Mouse (Mus musculus): ENCODE measurements around the gene Olfr1359. TPM values are rescaled to one million over a fixed set of nuclear protein-coding genes. Genes with fewer than 3 reads are reported as not detected.
A peak's percentile ranks its signal among the peaks of the same experiment; 100 is the strongest.
"Not testable (repeated sequence)": the region's sequence is repeated elsewhere in the genome, so short reads cannot be mapped to it uniquely, and the experiment has no call there.

Gene Olfr1359
- polyA plus RNA-seq, 1 experiment from 2014 or later, result not detected

DNA sequence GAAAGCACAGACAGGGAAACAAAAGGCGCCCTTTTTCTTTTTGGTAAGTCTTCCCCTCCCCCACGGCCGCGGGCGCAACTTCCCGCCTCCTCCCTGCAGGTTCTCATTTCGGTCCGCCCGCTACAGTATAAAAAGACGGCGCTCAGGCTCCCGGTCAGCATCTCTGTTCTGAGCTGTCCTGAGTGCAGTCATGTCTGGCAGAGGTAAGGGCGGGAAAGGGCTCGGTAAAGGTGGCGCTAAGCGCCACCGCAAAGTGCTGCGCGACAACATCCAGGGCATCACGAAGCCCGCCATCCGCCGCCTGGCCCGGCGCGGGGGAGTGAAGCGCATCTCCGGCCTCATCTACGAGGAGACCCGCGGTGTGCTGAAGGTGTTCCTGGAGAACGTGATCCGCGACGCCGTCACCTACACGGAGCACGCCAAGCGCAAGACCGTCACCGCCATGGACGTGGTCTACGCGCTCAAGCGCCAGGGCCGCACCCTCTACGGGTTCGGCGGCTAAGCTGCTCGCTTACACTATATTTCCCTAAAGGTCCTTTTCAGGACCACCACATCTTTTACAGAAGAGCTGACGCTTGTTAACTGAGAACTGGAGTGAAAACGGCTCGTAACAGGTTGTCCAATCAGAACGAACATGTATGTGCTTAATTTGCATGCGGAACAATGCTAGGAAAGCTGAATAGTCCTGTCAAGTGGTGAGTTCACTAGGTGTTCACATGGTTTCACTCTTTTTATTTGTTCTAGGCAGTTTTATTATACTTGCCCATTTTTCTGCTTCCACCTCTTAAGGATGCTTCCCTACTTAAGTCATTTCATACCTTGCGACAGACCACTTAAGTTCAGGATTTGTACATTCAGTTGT lies 37.2 kb downstream of the Olfr1359 start, which contains the start of gene Hist1h4j:
TSS of gene Hist1h4j (plus strand) at position 159 of the 862 bp plus-strand sequence.
- peak; percentile 94 for DNase-seq (ENCODE audit: low spot score)
- H3K27me3 ChIP-seq (ENCODE audit: low read depth, poor library complexity, severe bottlenecking); H3K36me3 ChIP-seq; H3K9me3 ChIP-seq (replicated peaks): not testable (repeated sequence)
- peaks cover 32% of the 10 kb centered on the region for H3K4me1 ChIP-seq
- peak within 1 kb of the TSS; percentile 60 for H3K4me3 ChIP-seq
- WGBS, result under 1% methylated on average over 52 of the region's 56 CpGs
- H3K27ac ChIP-seq (replicated peaks), result peak within 1 kb of the TSS; percentile 99

DNA sequence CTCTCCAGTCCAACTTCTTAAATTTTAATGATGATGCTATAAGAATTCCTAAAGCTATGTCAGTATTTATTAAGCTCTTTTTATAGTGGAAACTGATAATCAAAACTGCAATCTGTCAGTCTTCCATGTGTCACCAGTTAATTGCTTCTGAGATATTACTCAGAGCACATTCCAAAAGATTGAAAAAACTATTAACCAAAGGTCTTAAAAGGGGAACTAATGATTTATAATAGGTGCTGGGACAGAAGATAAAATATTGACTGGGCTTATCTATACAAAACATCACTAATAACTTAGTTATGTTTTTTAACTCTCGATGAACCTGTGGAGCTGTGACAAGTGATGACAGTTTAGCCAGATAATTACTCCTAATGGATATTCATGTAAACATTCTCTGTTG lies 47.1 kb downstream of the Olfr1359 start:
- WGBS, result 87% methylated on average over 1 of the region's 1 CpGs
- Histone ChIP-seq H3K4me1 (peaks cover 20% of the 10 kb centered on the region), H3K36me3 (no peaks in the 10 kb centered on the region), H3K27me3 (ENCODE audit: low read depth, poor library complexity, severe bottlenecking) (no peaks in the 10 kb centered on the region), H3K9me3 (replicated peaks) (no peaks in the 10 kb centered on the region), H3K4me3 (no peak overlapping the region), H3K27ac (replicated peaks) (no peak overlapping the region)
- no peak for DNase-seq (ENCODE audit: low spot score)

DNA sequence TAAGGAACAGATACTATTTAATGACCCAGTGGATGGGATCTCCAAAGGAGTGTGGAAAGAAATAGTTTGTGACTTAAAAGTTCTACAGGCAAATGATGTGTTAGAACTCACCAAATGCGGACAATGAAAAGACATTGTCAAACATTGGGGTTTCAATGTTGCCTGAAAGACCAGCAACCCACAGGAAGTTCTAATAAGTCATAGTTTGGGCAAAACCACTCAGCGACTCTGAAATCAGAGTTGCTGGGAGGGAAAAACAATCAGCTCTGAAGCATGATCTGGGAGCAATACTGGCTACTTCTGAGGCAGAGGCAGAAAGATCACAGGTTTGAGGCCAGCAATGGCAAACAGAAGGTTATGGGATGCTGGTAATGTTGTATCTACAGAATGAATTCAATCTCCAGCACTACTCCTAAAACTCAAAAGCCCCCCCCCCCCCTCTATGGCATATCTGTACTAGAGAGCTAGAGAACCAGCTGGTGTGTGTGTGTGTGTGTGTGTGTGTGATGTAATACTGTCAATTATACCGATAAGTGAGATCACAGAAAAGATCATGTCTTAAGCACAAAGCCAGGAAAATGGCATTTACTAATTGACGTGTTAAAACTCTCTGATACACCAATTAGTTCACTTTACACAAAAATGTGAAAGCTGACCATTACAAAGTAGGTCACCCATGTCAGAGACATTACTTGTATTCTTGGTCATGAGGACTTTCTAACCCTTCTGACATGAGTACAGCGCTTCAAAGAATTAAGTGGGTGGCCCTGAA lies 51.7 kb downstream of the Olfr1359 start:
- H3K27ac ChIP-seq (replicated peaks), result peak overlapping the region; percentile 91
- H3K4me3 ChIP-seq, result peak overlapping the region; percentile 61
- no peaks in the 10 kb centered on the region for H3K36me3 ChIP-seq
- WGBS, result 6% methylated on average over 5 of the region's 5 CpGs
- no peaks in the 10 kb centered on the region for H3K9me3 ChIP-seq (replicated peaks)
- DNase-seq (ENCODE audit: low spot score), result peak; percentile 58
- H3K27me3 ChIP-seq (ENCODE audit: low read depth, poor library complexity, severe bottlenecking), result no peaks in the 10 kb centered on the region
- H3K4me1 ChIP-seq, result peaks cover 45% of the 10 kb centered on the region

DNA sequence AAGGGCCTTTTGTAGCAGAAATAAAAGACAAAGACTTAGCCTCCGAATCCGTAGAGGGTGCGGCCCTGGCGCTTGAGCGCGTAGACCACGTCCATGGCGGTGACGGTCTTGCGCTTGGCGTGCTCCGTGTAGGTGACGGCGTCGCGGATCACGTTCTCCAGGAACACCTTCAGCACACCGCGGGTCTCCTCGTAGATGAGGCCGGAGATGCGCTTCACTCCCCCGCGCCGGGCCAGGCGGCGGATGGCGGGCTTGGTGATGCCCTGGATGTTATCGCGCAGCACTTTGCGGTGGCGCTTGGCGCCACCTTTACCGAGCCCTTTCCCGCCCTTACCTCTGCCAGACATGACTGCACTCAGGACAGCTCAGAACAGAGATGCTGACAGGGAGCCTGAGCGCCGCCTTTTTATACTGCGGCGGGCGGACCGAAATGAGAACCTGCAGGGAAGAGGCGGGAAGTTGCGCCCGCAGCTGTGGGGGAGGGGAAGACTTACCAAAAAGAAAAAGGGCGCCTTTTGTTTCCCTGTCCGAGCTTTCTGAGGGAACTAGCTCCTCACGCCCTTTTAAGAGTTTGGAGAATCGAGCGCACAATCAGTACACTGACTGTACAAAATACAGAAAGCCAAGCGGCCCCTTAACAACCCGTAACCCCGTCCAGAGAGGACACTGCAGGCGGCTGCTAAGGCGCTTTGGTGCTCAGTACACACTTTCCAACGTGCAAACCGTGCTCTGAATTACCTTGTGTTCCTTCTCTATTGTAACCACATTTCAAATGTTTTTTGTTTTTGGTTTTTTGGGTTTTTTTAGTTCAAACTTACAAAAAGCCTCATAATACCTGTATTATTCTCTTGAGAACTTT lies 52.5 kb downstream of the Olfr1359 start, which contains the start of gene Hist1h4k:
TSS of gene Hist1h4k (minus strand) at position 347 of the 859 bp plus-strand sequence.
- DNase-seq (ENCODE audit: low spot score), result peak; percentile 94
- H3K9me3 ChIP-seq (replicated peaks); H3K36me3 ChIP-seq; H3K27me3 ChIP-seq (ENCODE audit: low read depth, poor library complexity, severe bottlenecking): not testable (repeated sequence)
- H3K4me1 ChIP-seq, result peaks cover 53% of the 10 kb centered on the region
- peak within 1 kb of the TSS; percentile 91 for H3K27ac ChIP-seq (replicated peaks)
- H3K4me3 ChIP-seq, result peak within 1 kb of the TSS; percentile 61
- WGBS, result under 1% methylated on average over 49 of the region's 56 CpGs

DNA sequence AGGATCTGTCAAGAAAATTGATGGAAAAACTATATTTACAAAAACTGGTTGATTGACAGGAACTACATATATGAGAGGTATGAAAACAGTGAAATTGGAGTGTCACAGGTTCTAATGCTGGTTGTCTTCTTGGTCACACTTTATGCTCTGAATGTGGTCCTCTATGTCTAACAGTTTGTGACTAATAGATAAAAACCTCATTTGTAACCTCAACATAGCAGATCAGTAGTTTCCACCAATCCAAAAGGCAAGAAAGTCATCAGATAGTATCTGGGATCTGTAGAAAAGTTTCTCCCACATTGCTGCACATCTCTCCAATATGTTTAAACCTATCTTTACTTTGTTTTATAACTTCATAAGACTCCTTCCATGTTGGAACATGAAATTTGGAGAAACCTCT lies 53.5 kb downstream of the Olfr1359 start:
- Histone ChIP-seq H3K9me3 (replicated peaks) (no peaks in the 10 kb centered on the region), H3K27ac (replicated peaks) (peak overlapping the region; percentile 91), H3K36me3 (no peaks in the 10 kb centered on the region), H3K27me3 (ENCODE audit: low read depth, poor library complexity, severe bottlenecking) (no peaks in the 10 kb centered on the region), H3K4me1 (peaks cover 60% of the 10 kb centered on the region), H3K4me3 (no peak overlapping the region)
- DNase-seq (ENCODE audit: low spot score), result no peak

DNA sequence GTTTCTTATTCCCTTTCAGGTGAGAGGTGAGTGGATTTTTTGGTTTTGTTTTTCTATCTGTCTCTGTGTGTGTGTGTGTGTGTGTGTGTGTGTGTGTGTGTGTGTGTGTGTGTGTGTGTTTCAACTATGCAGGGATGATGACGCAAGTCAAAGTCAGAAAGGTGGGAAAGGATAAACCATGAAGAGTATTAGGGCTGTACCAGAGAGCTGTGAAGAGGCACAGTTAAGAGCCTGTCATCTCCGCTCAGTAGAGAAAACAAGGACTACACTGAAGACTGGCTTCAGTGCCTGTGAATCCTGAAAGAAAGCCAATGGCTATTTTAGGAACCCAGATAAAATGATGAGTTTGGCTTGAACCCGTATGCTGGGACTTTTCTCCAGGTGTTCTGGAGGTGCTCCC lies 53.9 kb downstream of the Olfr1359 start:
- Histone ChIP-seq H3K36me3 (no peaks in the 10 kb centered on the region), H3K27me3 (ENCODE audit: low read depth, poor library complexity, severe bottlenecking) (no peaks in the 10 kb centered on the region), H3K27ac (replicated peaks) (peak overlapping the region; percentile 91), H3K9me3 (replicated peaks) (no peaks in the 10 kb centered on the region), H3K4me1 (peaks cover 60% of the 10 kb centered on the region), H3K4me3 (peak overlapping the region; percentile 58; the same call in 1 of the 2 replicates)
- WGBS, result 78% methylated on average over 3 of the region's 3 CpGs
- peak; percentile 20 for DNase-seq (ENCODE audit: low spot score)

DNA sequence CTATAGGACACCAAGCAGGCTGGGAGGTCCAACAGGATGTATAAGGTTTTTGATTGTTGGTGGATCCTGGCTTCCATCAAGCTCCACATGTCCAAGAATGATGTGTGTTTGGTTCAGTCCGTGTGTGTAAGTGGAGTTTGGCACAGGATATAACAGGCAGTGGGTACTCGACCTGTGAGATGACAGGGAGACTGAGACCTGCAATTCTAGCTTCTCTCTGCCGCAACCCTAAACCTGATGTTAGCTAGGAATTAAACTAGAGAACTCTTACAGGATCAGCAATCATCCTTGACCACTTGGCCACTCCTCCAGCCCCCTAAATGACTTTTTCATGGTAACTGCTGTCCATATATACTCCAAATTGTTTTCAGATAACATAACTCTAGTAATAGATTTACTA lies 54.4 kb downstream of the Olfr1359 start:
- Histone ChIP-seq H3K27me3 (ENCODE audit: low read depth, poor library complexity, severe bottlenecking) (no peaks in the 10 kb centered on the region), H3K9me3 (replicated peaks) (no peaks in the 10 kb centered on the region), H3K27ac (replicated peaks) (peak overlapping the region; percentile 91), H3K36me3 (no peaks in the 10 kb centered on the region), H3K4me1 (peaks cover 59% of the 10 kb centered on the region), H3K4me3 (peak overlapping the region; percentile 58)
- peak; percentile 33 for DNase-seq (ENCODE audit: low spot score)
- WGBS, result 50% methylated on average over 3 of the region's 3 CpGs

DNA sequence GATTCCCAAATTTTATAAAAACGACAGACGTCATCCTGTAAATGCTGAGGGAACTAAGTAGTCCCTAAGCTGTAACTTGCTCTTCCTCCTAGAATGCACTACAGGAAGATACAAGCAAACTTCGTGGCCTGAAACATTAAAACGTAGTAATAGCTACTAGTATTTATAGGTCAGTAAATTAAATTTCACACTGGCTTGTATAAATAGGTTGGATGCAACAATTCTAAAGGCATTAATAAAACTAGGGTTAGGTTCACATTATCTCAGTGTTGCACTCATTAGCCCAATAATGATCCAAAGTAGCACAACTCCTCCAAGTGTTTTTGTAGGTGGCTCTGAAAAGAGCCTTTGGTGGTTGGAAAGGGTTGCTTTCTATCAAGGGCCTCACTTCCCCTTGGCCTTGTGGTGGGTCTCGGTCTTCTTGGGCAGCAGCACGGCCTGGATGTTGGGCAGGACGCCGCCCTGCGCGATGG lies 55.2 kb downstream of the Olfr1359 start:
- no peaks in the 10 kb centered on the region for H3K9me3 ChIP-seq (replicated peaks)
- DNase-seq (ENCODE audit: low spot score), result no peak
- H3K27me3 ChIP-seq (ENCODE audit: low read depth, poor library complexity, severe bottlenecking), result no peaks in the 10 kb centered on the region
- no peaks in the 10 kb centered on the region for H3K36me3 ChIP-seq
- peak overlapping the region; percentile 58 for H3K4me3 ChIP-seq
- H3K27ac ChIP-seq (replicated peaks), result peak overlapping the region; percentile 91
- WGBS, result 5% methylated on average over 10 of the region's 10 CpGs
- H3K4me1 ChIP-seq, result peaks cover 54% of the 10 kb centered on the region

DNA sequence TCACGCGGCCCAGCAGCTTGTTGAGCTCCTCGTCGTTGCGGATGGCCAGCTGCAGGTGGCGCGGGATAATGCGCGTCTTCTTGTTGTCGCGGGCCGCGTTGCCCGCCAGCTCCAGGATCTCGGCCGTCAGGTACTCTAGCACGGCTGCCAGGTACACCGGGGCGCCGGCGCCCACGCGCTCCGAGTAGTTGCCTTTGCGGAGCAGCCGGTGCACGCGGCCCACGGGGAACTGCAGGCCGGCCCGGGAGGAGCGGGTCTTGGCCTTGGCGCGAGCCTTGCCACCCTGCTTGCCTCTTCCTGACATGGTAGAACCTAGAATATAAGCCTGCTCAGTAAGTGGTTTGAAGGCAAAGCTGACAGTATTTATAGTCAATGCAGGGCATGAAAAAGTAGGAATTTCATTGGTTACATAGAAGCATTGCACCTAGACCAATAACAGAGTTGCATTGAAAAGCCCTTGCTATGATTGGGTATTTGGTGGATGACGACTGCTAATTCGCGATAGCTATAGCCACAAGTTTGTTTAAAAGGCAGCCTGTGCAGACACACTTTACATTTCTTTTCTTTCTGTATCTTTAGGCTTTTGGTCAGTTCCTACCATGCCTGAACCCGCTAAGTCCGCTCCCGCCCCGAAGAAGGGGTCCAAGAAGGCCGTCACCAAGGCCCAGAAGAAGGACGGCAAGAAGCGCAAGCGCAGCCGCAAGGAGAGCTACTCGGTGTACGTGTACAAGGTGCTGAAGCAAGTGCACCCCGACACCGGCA lies 55.8 kb downstream of the Olfr1359 start, which contains the start of the genes Hist1h2ak and Hist1h2bn:
TSS of gene Hist1h2ak (minus strand) at position 304 of the 762 bp plus-strand sequence.
TSS of gene Hist1h2bn (plus strand) at position 600 of the 762 bp plus-strand sequence.
- H3K4me1 ChIP-seq, result peaks cover 49% of the 10 kb centered on the region
- WGBS, result 0% methylated on average over 39 of the region's 50 CpGs
- H3K9me3 ChIP-seq (replicated peaks); H3K27me3 ChIP-seq (ENCODE audit: low read depth, poor library complexity, severe bottlenecking); H3K36me3 ChIP-seq: not testable (repeated sequence)
- peak within 1 kb of the TSS; percentile 59 for H3K4me3 ChIP-seq
- H3K27ac ChIP-seq (replicated peaks), result peak within 1 kb of the TSS; percentile 91
- peak; percentile 80 for DNase-seq (ENCODE audit: low spot score)

DNA sequence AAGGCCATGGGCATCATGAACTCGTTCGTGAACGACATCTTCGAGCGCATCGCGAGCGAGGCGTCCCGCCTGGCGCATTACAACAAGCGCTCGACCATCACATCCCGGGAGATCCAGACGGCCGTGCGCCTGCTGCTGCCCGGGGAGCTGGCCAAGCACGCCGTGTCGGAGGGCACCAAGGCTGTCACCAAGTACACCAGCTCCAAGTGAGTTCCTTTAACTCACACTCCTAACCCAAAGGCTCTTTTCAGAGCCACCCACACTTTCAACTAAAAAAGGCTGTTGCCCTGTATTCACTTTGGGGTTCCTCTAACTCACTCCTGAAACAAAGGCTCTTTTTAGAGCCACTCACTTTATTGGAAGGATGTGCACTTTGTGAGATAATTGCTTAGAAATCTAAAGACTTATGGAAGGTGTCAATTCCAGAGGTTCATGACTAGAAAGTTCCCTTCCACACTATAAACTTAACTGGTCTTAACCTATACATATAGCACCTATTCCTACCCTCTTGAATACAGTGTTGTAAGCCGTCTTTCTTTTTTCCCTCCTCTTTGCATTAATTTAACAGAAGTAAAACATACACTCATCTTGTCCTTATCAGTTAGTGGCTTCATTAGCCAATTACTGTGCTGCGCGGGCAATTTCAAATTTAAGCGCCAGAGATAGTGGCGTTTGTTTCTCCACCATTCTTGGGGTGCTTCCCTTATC lies 56.5 kb downstream of the Olfr1359 start:
- not testable (repeated sequence) for H3K9me3 ChIP-seq (replicated peaks); H3K27me3 ChIP-seq (ENCODE audit: low read depth, poor library complexity, severe bottlenecking); H3K36me3 ChIP-seq
- WGBS, result 2% methylated on average over 11 of the region's 26 CpGs
- H3K4me1 ChIP-seq, result peaks cover 42% of the 10 kb centered on the region
- H3K4me3 ChIP-seq, result peak overlapping the region; percentile 59
- H3K27ac ChIP-seq (replicated peaks), result peak overlapping the region; percentile 91
- peak; percentile 47 for DNase-seq (ENCODE audit: low spot score)

DNA sequence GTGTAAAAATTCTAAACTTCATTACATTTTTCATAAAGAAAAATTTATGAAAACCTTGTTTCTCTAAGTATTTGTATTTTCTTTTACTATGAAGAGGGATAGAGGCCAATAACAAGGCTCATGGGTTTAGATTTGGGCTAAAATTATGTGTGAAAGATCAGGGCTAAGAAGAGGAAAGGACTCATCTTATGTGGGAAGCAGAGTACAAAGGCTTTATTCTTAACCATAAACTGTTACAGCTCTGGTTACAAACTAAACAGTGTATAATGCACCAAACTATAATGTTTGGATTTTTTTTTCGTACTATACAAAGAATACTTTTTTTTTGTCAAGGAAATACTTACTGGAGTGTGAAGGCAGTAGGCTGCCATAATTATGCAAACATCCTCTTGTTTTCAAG lies 57.8 kb downstream of the Olfr1359 start:
- Histone ChIP-seq H3K4me1 (peaks cover 40% of the 10 kb centered on the region), H3K9me3 (replicated peaks) (no peaks in the 10 kb centered on the region), H3K27me3 (ENCODE audit: low read depth, poor library complexity, severe bottlenecking) (no peaks in the 10 kb centered on the region), H3K27ac (replicated peaks) (peak overlapping the region; percentile 86), H3K36me3 (no peaks in the 10 kb centered on the region), H3K4me3 (peak overlapping the region; percentile 59)
- DNase-seq (ENCODE audit: low spot score), result no peak
- 80% methylated on average over 1 of the region's 1 CpGs for WGBS

Data from midbrain, embryonic 10.5 days (tissue).